Comparison of ENCODE assay signal across 8 mouse cellular contexts in the genomic region with DNA sequence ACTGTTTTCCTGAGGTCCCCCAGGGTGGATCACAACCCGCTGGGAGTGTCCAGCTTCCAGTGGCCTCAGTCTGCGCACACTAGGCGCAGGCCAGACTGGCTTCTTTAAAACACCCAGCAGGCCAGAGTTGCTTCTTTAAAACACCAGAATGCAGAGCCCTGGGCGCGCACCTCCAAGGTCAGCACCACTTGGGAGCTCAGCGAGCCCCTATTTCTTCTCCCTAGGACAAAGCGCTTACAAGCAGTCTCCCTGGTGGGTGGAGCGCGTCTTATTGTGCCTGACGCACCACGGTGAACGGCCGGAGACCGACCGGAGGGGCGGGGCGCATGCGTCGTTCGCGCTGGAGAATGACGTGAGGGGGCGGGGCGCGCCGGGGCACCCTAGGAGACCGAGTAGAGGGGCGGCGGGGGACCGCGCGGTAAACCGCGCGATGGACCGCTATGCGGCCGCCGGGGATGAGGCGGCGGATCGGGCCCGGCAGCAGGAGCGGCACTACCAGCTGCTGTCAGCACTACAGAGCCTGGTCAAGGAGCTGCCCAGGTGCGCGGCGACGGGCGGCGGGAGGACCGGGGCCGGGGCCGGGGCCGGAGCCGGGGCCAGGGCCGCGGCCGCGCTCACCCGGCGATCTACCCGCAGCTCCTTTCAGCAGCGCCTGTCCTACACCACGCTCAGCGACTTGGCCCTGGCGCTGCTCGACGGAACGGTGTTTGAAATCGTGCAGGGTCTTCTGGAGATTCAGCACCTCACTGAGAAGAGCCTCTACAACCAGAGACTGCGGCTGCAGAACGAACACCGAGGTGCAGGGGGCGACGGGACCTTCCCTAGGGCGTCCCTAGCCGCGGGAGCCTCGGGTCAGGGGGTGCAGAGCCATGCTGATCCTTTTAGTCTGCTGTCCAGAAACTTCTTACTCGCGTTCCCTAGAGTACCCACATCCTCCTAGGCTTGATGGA. TPM values are rescaled to one million over a fixed set of nuclear protein-coding genes. Genes with fewer than 3 reads are reported as not detected.
DNase-seq lines count a peak whose midpoint lies in the region; ATAC-seq and TF ChIP-seq lines count a peak whose summit lies in the region.

No protein-coding gene starts in this region.

- peak overlapping the region; percentile 86 for H3K4me3 ChIP-seq in bone marrow macrophage, adult 2 months (ENCODE audit: insufficient read depth, low read length)
- H3K4me3 ChIP-seq in embryonic facial prominence, embryonic 15.5 days (replicated peaks): peak overlapping the region; percentile 92
- H3K4me3 ChIP-seq in kidney, embryonic 14.5 days (ENCODE audit: low read length): peak overlapping the region; percentile 90
- peak overlapping the region; percentile 79 for H3K4me3 ChIP-seq in limb, embryonic 14.5 days (replicated peaks; ENCODE audit: low read length)
- H3K4me3 ChIP-seq in midbrain, embryonic 16.5 days (ENCODE audit: low read depth, low read length): peak overlapping the region; percentile 82
- H3K4me3 ChIP-seq in spleen, adult 2 months (ENCODE audit: extremely low read depth, insufficient read depth, insufficient read length): peak overlapping the region; percentile 85

- no peak; the same call in 1 of the 2 replicates for TF ChIP-seq POLR2A in bone marrow macrophage, adult 2 months (IDR thresholded peaks at IDR 0.05; ENCODE audit: borderline replicate concordance, low read depth, low read length)
- peak; percentile 94; the same call in 1 of the 2 replicates for TF ChIP-seq POLR2A in limb, embryonic 14.5 days (IDR thresholded peaks at IDR 0.05; ENCODE audit: borderline replicate concordance, extremely low read depth, insufficient read depth, insufficient read length)
- peak; percentile 15; the same call in 1 of the 2 replicates for TF ChIP-seq POLR2A in spleen, adult 2 months (IDR thresholded peaks at IDR 0.05; ENCODE audit: low read depth, low read length)

- no peaks in the 10 kb centered on the region for H3K27me3 ChIP-seq in embryonic facial prominence, embryonic 15.5 days
- H3K27me3 ChIP-seq in kidney, embryonic 14.5 days (ENCODE audit: control insufficient read depth, insufficient read depth, low read length): no peaks in the 10 kb centered on the region
- no peaks in the 10 kb centered on the region for H3K27me3 ChIP-seq in limb, embryonic 14.5 days (ENCODE audit: control insufficient read depth, insufficient read depth, low read length)
- H3K27me3 ChIP-seq in midbrain, embryonic 16.5 days (ENCODE audit: control insufficient read depth, insufficient read depth, low read depth, low read length): no peaks in the 10 kb centered on the region
- no peaks in the 10 kb centered on the region for H3K27me3 ChIP-seq in spleen, adult 2 months (ENCODE audit: control insufficient read depth, insufficient read depth, low read length)

- peaks cover 27% of the 10 kb centered on the region for H3K36me3 ChIP-seq in embryonic facial prominence, embryonic 15.5 days
- peaks cover 24% of the 10 kb centered on the region; the same call in 1 of the 2 replicates for H3K36me3 ChIP-seq in kidney, embryonic 14.5 days (ENCODE audit: control insufficient read depth, insufficient read depth, low read length)
- H3K36me3 ChIP-seq in limb, embryonic 14.5 days (ENCODE audit: control insufficient read depth, insufficient read depth, low read length): peaks cover 26% of the 10 kb centered on the region
- peaks cover 16% of the 10 kb centered on the region for H3K36me3 ChIP-seq in midbrain, embryonic 16.5 days (ENCODE audit: control insufficient read depth, insufficient read depth, low read length)
- no peaks in the 10 kb centered on the region for H3K36me3 ChIP-seq in spleen, adult 2 months (ENCODE audit: control insufficient read depth, insufficient read depth, low read length)

- peak; percentile 93 to 94 for DNase-seq in B cell, adult 2 months
- DNase-seq in heart, adult 9 months (ENCODE audit: low spot score in 2 of 2): peak; percentile 90 to 91
- peak; percentile 94 for DNase-seq in limb, embryonic 14.5 days (ENCODE audit: low spot score)
- peak; percentile 61 to 89 for DNase-seq in spleen, adult 2 months (ENCODE audit: low read depth in 1 of 2, low spot score in 2 of 2)

- no peaks in the 10 kb centered on the region for H3K9me3 ChIP-seq in embryonic facial prominence, embryonic 15.5 days (replicated peaks)
- no peaks in the 10 kb centered on the region for H3K9me3 ChIP-seq in kidney, embryonic 14.5 days (ENCODE audit: control insufficient read depth, low read length)
- H3K9me3 ChIP-seq in limb, embryonic 14.5 days (ENCODE audit: control insufficient read depth, low read length): no peaks in the 10 kb centered on the region
- H3K9me3 ChIP-seq in midbrain, embryonic 16.5 days (replicated peaks; ENCODE audit: control insufficient read depth, low read length, poor library complexity, severe bottlenecking): no peaks in the 10 kb centered on the region

- ATAC-seq in embryonic facial prominence, embryonic 15.5 days (ENCODE audit: insufficient number of reproducible peaks, low FRiP score, low TSS enrichment, low read depth): peak; percentile 98
- ATAC-seq in kidney, embryonic 14.5 days (ENCODE audit: low FRiP score, low TSS enrichment): peak; percentile 99
- ATAC-seq in limb, embryonic 14.5 days (ENCODE audit: low FRiP score, low read depth): peak; percentile 98
- peak; percentile 96 for ATAC-seq in midbrain, embryonic 16.5 days

- WGBS in embryonic facial prominence, embryonic 15.5 days: under 1% methylated on average over 81 of the region's 81 CpGs
- under 1% methylated on average over 70 of the region's 81 CpGs for WGBS in kidney, embryonic 14.5 days
- 2% methylated on average over 74 of the region's 81 CpGs for WGBS in limb, embryonic 14.5 days
- under 1% methylated on average over 76 of the region's 81 CpGs for WGBS in midbrain, embryonic 16.5 days
- WGBS in spleen, adult 2 months: under 1% methylated on average over 81 of the region's 81 CpGs

- peak overlapping the region; percentile 79 for H3K4me2 ChIP-seq in embryonic facial prominence, embryonic 15.5 days (replicated peaks)
- H3K4me2 ChIP-seq in kidney, embryonic 14.5 days (replicated peaks; ENCODE audit: low read depth, low read length): peak overlapping the region; percentile 81
- peak overlapping the region; percentile 86 for H3K4me2 ChIP-seq in limb, embryonic 14.5 days (replicated peaks; ENCODE audit: low read depth, low read length, severe bottlenecking)
- peak overlapping the region; percentile 74 for H3K4me2 ChIP-seq in midbrain, embryonic 16.5 days (ENCODE audit: low read length)

- H3K4me1 ChIP-seq in bone marrow macrophage, adult 2 months (ENCODE audit: control insufficient read depth, insufficient read depth, low read length): no peaks in the 10 kb centered on the region
- H3K4me1 ChIP-seq in embryonic facial prominence, embryonic 15.5 days: peaks cover 15% of the 10 kb centered on the region
- 0 out of 2 replicates have a peak, but pooled peaks cover 3% of the 10 kb centered on the region for H3K4me1 ChIP-seq in kidney, embryonic 14.5 days (ENCODE audit: control insufficient read depth, insufficient read depth, low read length)
- H3K4me1 ChIP-seq in limb, embryonic 14.5 days (ENCODE audit: control insufficient read depth, insufficient read depth, low read length): peaks cover 6% of the 10 kb centered on the region
- H3K4me1 ChIP-seq in midbrain, embryonic 16.5 days (ENCODE audit: control insufficient read depth, insufficient read depth, low read length): peaks cover 17% of the 10 kb centered on the region
- H3K4me1 ChIP-seq in spleen, adult 2 months (ENCODE audit: control insufficient read depth, insufficient read depth, insufficient read length): peaks cover 3% of the 10 kb centered on the region; the same call in 1 of the 2 replicates

- no peak for TF ChIP-seq CTCF in bone marrow macrophage, adult 2 months (IDR thresholded peaks at IDR 0.05; ENCODE audit: low read depth, low read length)
- no peak for TF ChIP-seq CTCF in spleen, adult 2 months (IDR thresholded peaks at IDR 0.05; ENCODE audit: extremely low read depth, insufficient read depth, insufficient read length, insufficient replicate concordance)

- peak overlapping the region; percentile 80 for H3K9ac ChIP-seq in embryonic facial prominence, embryonic 15.5 days
- peak overlapping the region; percentile 83 for H3K9ac ChIP-seq in kidney, embryonic 14.5 days (ENCODE audit: low read depth, low read length)
- peak overlapping the region; percentile 74 for H3K9ac ChIP-seq in limb, embryonic 14.5 days (ENCODE audit: low read depth, low read length, severe bottlenecking)
- H3K9ac ChIP-seq in midbrain, embryonic 16.5 days (ENCODE audit: low read depth, low read length): peak overlapping the region; percentile 91

- H3K27ac ChIP-seq in bone marrow macrophage, adult 2 months (ENCODE audit: insufficient read depth, low read depth, low read length): 0 out of 2 replicates have a peak overlapping the region, but pooled peaks have one; percentile 21
- peak overlapping the region; percentile 92 for H3K27ac ChIP-seq in embryonic facial prominence, embryonic 15.5 days (replicated peaks)
- H3K27ac ChIP-seq in kidney, embryonic 14.5 days (ENCODE audit: low read depth, low read length): peak overlapping the region; percentile 88
- peak overlapping the region; percentile 87 for H3K27ac ChIP-seq in limb, embryonic 14.5 days (replicated peaks; ENCODE audit: low read depth, low read length)
- H3K27ac ChIP-seq in midbrain, embryonic 16.5 days (ENCODE audit: low read length): peak overlapping the region; percentile 96
- H3K27ac ChIP-seq in spleen, adult 2 months (ENCODE audit: insufficient read depth, low read length): peak overlapping the region; percentile 30; the same call in 1 of the 2 replicates

RNA-seq across cellular contexts. Expression of gene Dgcr6, which starts 13.7 kb away (rescaled TPM):
- polyA plus RNA-seq in bone marrow macrophage, adult 2 months (2012; ENCODE audit: insufficient read depth, insufficient read length, missing spikeins): 23.0 and 26.4 TPM in 2 replicates
- 108 and 115 TPM in 2 replicates for polyA plus RNA-seq in embryonic facial prominence, embryonic 15.5 days (2015; fragmentation: Nextera tagmentation; extraction: Ambion mirVana)
- polyA plus RNA-seq in kidney, embryonic 14.5 days (2014; fragmentation: Nextera tagmentation; extraction: Ambion mirVana): 99.0 and 101 TPM in 2 replicates
- polyA plus RNA-seq in limb, embryonic 14.5 days (2012; rRNA removed): 69.0 and 76.0 TPM in 2 replicates
- 106 and 110 TPM in 2 replicates for polyA plus RNA-seq in limb, embryonic 14.5 days (2014; fragmentation: Nextera tagmentation; extraction: Ambion mirVana)
- polyA plus RNA-seq in midbrain, embryonic 16.5 days (2015; fragmentation: Nextera tagmentation; extraction: Ambion mirVana): 155 and 157 TPM in 2 replicates
- 17.6 and 20.3 TPM in 2 replicates for polyA plus RNA-seq in spleen, adult 2 months (2012; rRNA removed)

RNA-seq across cellular contexts. Expression of gene Prodh, which starts 23.7 kb away (rescaled TPM):
- 4.5 and 4.8 TPM in 2 replicates for polyA plus RNA-seq in bone marrow macrophage, adult 2 months (2012; ENCODE audit: insufficient read depth, insufficient read length, missing spikeins)
- 11.2 and 11.7 TPM in 2 replicates for polyA plus RNA-seq in embryonic facial prominence, embryonic 15.5 days (2015; fragmentation: Nextera tagmentation; extraction: Ambion mirVana)
- polyA plus RNA-seq in kidney, embryonic 14.5 days (2014; fragmentation: Nextera tagmentation; extraction: Ambion mirVana): 21.5 and 21.6 TPM in 2 replicates
- 19.6 and 20.6 TPM in 2 replicates for polyA plus RNA-seq in limb, embryonic 14.5 days (2012; rRNA removed)
- polyA plus RNA-seq in limb, embryonic 14.5 days (2014; fragmentation: Nextera tagmentation; extraction: Ambion mirVana): 8.9 and 10.2 TPM in 2 replicates
- 3.6 and 4.1 TPM in 2 replicates for polyA plus RNA-seq in midbrain, embryonic 16.5 days (2015; fragmentation: Nextera tagmentation; extraction: Ambion mirVana)
- polyA plus RNA-seq in spleen, adult 2 months (2012; rRNA removed): 11.3 and 13.1 TPM in 2 replicates

Comparison
In these comparisons a context has a peak if more than half of its experiments do, and no peak if none do; other contexts are left out.
1. Peak in every context shown above with its lines: DNase-seq, ATAC-seq, H3K4me3 ChIP-seq and H3K27ac ChIP-seq.
2. H3K27ac ChIP-seq: peak in every context shown above with its lines; median percentile 96 in midbrain, embryonic 16.5 days; 92 in embryonic facial prominence, embryonic 15.5 days; 88 in kidney, embryonic 14.5 days; 87 in limb, embryonic 14.5 days; 30 in spleen, adult 2 months; 21 in bone marrow macrophage, adult 2 months.